Mouse (Mus musculus) retina, adult 2 months (tissue): Measurements from ENCODE around the gene Caml.
"Not testable (repeated sequence)": the region's sequence is repeated elsewhere in the genome, so short reads cannot be mapped to it uniquely, and the experiment has no call there.

Experiments
- DNase-seq: peaks from one replicate; pipeline ENCODE4 v3.0.0-alpha.2; 2012; ENCODE audit warnings: low read depth, low spot score

Caml gene

GRCm38 (mm10) chr13:55620275-55620674, 2.5 kb upstream of the Caml start:
- DNase-seq: no peak

GRCm38 (mm10) chr13:55622156-55622648, 603 bp upstream of the Caml start:
- DNase-seq: not testable (repeated sequence)

- peak; percentile 73 for DNase-seq
Measured at GRCm38 (mm10) chr13:55634639-55635127, 11.9 kb downstream of the Caml start, which contains the start of gene Ddx46. Gene Ddx46 (plus strand): TSS chr13:55635027.

GRCm38 (mm10) chr13:55635146-55635571, 12.4 kb downstream of the Caml start:
- no peak for DNase-seq

GRCm38 (mm10) chr13:55636185-55636983, 13.6 kb downstream of the Caml start:
- no peak for DNase-seq

GRCm38 (mm10) chr13:55640480-55640879, 17.7 kb downstream of the Caml start:
- DNase-seq: peak; percentile 36

GRCm38 (mm10) chr13:55644525-55644924, 21.7 kb downstream of the Caml start:
- DNase-seq: no peak

GRCm38 (mm10) chr13:55650098-55650497, 27.3 kb downstream of the Caml start:
- no peak for DNase-seq

- DNase-seq: no peak
Measured at GRCm38 (mm10) chr13:55650980-55651379, 28.2 kb downstream of the Caml start.

- no peak for DNase-seq
Measured at GRCm38 (mm10) chr13:55668550-55668949, 45.7 kb downstream of the Caml start.

GRCm38 (mm10) chr13:55672711-55673110, 49.9 kb downstream of the Caml start:
- no peak for DNase-seq

- DNase-seq: no peak
Measured at GRCm38 (mm10) chr13:55677364-55677763, 54.6 kb downstream of the Caml start.
